Mouse (Mus musculus) hindbrain, embryonic 15.5 days (tissue): ENCODE measurements around the gene Hadh. TPM values are rescaled to one million over a fixed set of nuclear protein-coding genes. Genes with fewer than 3 reads are reported as not detected.

Source experiments
- ATAC-seq: fragments of 200-750 bp; cut with Nextera tagmentation; 2 replicates; pipeline ENCODE4 v1.8.0; 2017; ENCODE audit warnings: low read depth, moderate number of reproducible peaks, moderate TSS enrichment; ENCODE audit not compliant: low FRiP score
- H3K27ac ChIP-seq: fragments of 300-500 bp; sonication (generic); replicated peaks from 2 replicates; pipeline ENCODE4 v1.5.1; 2015; ENCODE audit warnings: mild to moderate bottlenecking, inconsistent platforms
- H3K27me3 ChIP-seq: fragments of 300-500 bp; sonication (generic); 2 replicates; pipeline ENCODE4 v1.6.1; 2015; ENCODE audit warnings: control low read depth, inconsistent platforms
- H3K36me3 ChIP-seq: fragments of 300-500 bp; sonication (generic); 2 replicates; pipeline ENCODE4 v1.6.1; 2015; ENCODE audit warnings: control low read depth, inconsistent platforms
- H3K4me1 ChIP-seq: fragments of 300-500 bp; sonication (generic); replicated peaks from 2 replicates; pipeline ENCODE4 v1.6.1; 2015; ENCODE audit warnings: control low read depth, inconsistent platforms
- H3K4me2 ChIP-seq: fragments of 300-500 bp; sonication (generic); 2 replicates; pipeline ENCODE4 v1.6.1; 2015; ENCODE audit warnings: moderate library complexity, mild to moderate bottlenecking, inconsistent platforms
- H3K4me3 ChIP-seq: fragments of 300-500 bp; sonication (generic); 2 replicates; pipeline ENCODE4 v1.5.1; 2015; ENCODE audit warnings: mild to moderate bottlenecking, inconsistent platforms
- H3K9ac ChIP-seq: fragments of 300-500 bp; sonication (generic); 2 replicates; pipeline ENCODE4 v1.6.1; 2015; ENCODE audit warnings: inconsistent platforms
- H3K9me3 ChIP-seq: fragments of 300-500 bp; sonication (generic); 2 replicates; pipeline ENCODE4 v1.6.1; 2016; ENCODE audit warnings: control low read depth, inconsistent platforms
- WGBS: fragments of 180-500 bp; shearing (Covaris S2); methylation state at CpG from one replicate; pipeline ENCODE4 v1.1.7; 2015; 5-methylcytosine and 5-hydroxymethylcytosine counted together
- polyA plus RNA-seq: library from polyadenylated mRNA; unstranded; fragments of >200 nt; fragmentation: Nextera tagmentation; extraction: Ambion mirVana; gene quantifications from 2 replicates; pipeline ENCODE4 v1.2.1, GENCODE M21; 2015

The Hadh gene
- polyA plus RNA-seq, 1 experiment from 2014 or later = 26.9 TPM

- Histone ChIP-seq H3K36me3 (no peaks in the 10 kb centered on the region), H3K27ac (no peak overlapping the region), H3K9me3 (no peaks in the 10 kb centered on the region), H3K4me3 (no peak overlapping the region), H3K27me3 (no peaks in the 10 kb centered on the region), H3K4me1 (peaks cover 13% of the 10 kb centered on the region), H3K9ac (no peak overlapping the region), H3K4me2 (no peak overlapping the region)
- no peak for ATAC-seq
- WGBS = 8% methylated on average over 6 of the region's 6 CpGs
These were observed 28.0 kb upstream of the Hadh start for GRCm38 (mm10) chr3:131299908-131300307.

GRCm38 (mm10) chr3:131299078-131299477 lies 27.2 kb upstream of the Hadh start:
- H3K4me2 ChIP-seq = no peak overlapping the region
- 84% methylated on average over 9 of the region's 9 CpGs for WGBS
- no peak overlapping the region for H3K27ac ChIP-seq
- H3K4me3 ChIP-seq = no peak overlapping the region
- H3K9ac ChIP-seq = no peak overlapping the region
- H3K4me1 ChIP-seq = peaks cover 13% of the 10 kb centered on the region
- no peaks in the 10 kb centered on the region for H3K36me3 ChIP-seq
- H3K9me3 ChIP-seq = no peaks in the 10 kb centered on the region
- no peaks in the 10 kb centered on the region for H3K27me3 ChIP-seq
- no peak for ATAC-seq

GRCm38 (mm10) chr3:131296893-131297292 lies 25.0 kb upstream of the Hadh start:
- Histone ChIP-seq H3K9me3 (no peaks in the 10 kb centered on the region), H3K4me3 (no peak overlapping the region), H3K27ac (no peak overlapping the region), H3K27me3 (no peaks in the 10 kb centered on the region), H3K4me1 (peaks cover 8% of the 10 kb centered on the region), H3K9ac (no peak overlapping the region), H3K36me3 (peaks cover under 1% of the 10 kb centered on the region; the same call in 1 of the 2 replicates), H3K4me2 (no peak overlapping the region)
- no peak for ATAC-seq
- 89% methylated on average over 7 of the region's 7 CpGs for WGBS

- no peak overlapping the region for H3K27ac ChIP-seq
- WGBS = 91% methylated on average over 12 of the region's 12 CpGs
- peaks cover 5% of the 10 kb centered on the region; the same call in 1 of the 2 replicates for H3K36me3 ChIP-seq
- no peaks in the 10 kb centered on the region for H3K9me3 ChIP-seq
- no peaks in the 10 kb centered on the region for H3K27me3 ChIP-seq
- ATAC-seq = no peak
- H3K4me1 ChIP-seq = no peaks in the 10 kb centered on the region
- no peak overlapping the region for H3K4me2 ChIP-seq
- no peak overlapping the region for H3K4me3 ChIP-seq
- H3K9ac ChIP-seq = no peak overlapping the region
These were observed 23.8 kb upstream of the Hadh start for GRCm38 (mm10) chr3:131295513-131296200.

- no peaks in the 10 kb centered on the region for H3K27me3 ChIP-seq
- 59% methylated on average over 3 of the region's 3 CpGs for WGBS
- H3K9ac ChIP-seq = no peak overlapping the region
These were observed 22.6 kb upstream of the Hadh start for GRCm38 (mm10) chr3:131294503-131294902.

GRCm38 (mm10) chr3:131292959-131293358 lies 21.1 kb upstream of the Hadh start:
- Histone ChIP-seq H3K4me2 (no peak overlapping the region), H3K36me3 (peaks cover 5% of the 10 kb centered on the region; the same call in 1 of the 2 replicates), H3K9ac (no peak overlapping the region), H3K4me1 (no peaks in the 10 kb centered on the region), H3K27ac (no peak overlapping the region), H3K27me3 (no peaks in the 10 kb centered on the region), H3K9me3 (no peaks in the 10 kb centered on the region), H3K4me3 (no peak overlapping the region)
- 77% methylated on average over 3 of the region's 3 CpGs for WGBS
- ATAC-seq = no peak

More at GRCm38 (mm10) chr3:131294503-131294902, 22.6 kb upstream of the Hadh start:
- Histone ChIP-seq H3K36me3 (peaks cover 5% of the 10 kb centered on the region; the same call in 1 of the 2 replicates), H3K4me3 (no peak overlapping the region), H3K27ac (no peak overlapping the region), H3K9me3 (no peaks in the 10 kb centered on the region), H3K4me2 (no peak overlapping the region), H3K4me1 (no peaks in the 10 kb centered on the region)
- no peak for ATAC-seq

- peaks cover 5% of the 10 kb centered on the region; the same call in 1 of the 2 replicates for H3K36me3 ChIP-seq
- H3K4me3 ChIP-seq = no peak overlapping the region
- H3K4me2 ChIP-seq = no peak overlapping the region
- H3K27ac ChIP-seq = no peak overlapping the region
- no peaks in the 10 kb centered on the region for H3K9me3 ChIP-seq
- no peak for ATAC-seq
- H3K9ac ChIP-seq = no peak overlapping the region
- WGBS = 98% methylated on average over 2 of the region's 2 CpGs
- H3K4me1 ChIP-seq = no peaks in the 10 kb centered on the region
- H3K27me3 ChIP-seq = no peaks in the 10 kb centered on the region
These were observed 20.4 kb upstream of the Hadh start for GRCm38 (mm10) chr3:131292349-131292748.

GRCm38 (mm10) chr3:131291890-131292289 lies 20.0 kb upstream of the Hadh start:
- 86% methylated on average over 4 of the region's 4 CpGs for WGBS
- Histone ChIP-seq H3K36me3 (peaks cover 5% of the 10 kb centered on the region; the same call in 1 of the 2 replicates), H3K9me3 (no peaks in the 10 kb centered on the region), H3K4me3 (no peak overlapping the region), H3K9ac (no peak overlapping the region), H3K27me3 (no peaks in the 10 kb centered on the region), H3K27ac (no peak overlapping the region), H3K4me1 (no peaks in the 10 kb centered on the region), H3K4me2 (no peak overlapping the region)
- ATAC-seq = no peak

GRCm38 (mm10) chr3:131274151-131274550 lies 2.2 kb upstream of the Hadh start:
- Histone ChIP-seq H3K9ac (no peak overlapping the region), H3K4me2 (no peak overlapping the region), H3K4me1 (peaks cover 8% of the 10 kb centered on the region), H3K27ac (no peak overlapping the region), H3K36me3 (no peaks in the 10 kb centered on the region), H3K27me3 (peaks cover 5% of the 10 kb centered on the region; the same call in 1 of the 2 replicates), H3K9me3 (no peaks in the 10 kb centered on the region), H3K4me3 (no peak overlapping the region)
- WGBS = 91% methylated on average over 4 of the region's 4 CpGs
- no peak for ATAC-seq

- no peaks in the 10 kb centered on the region for H3K36me3 ChIP-seq
- peak overlapping the region; percentile 60 for H3K4me3 ChIP-seq
- H3K9ac ChIP-seq = peak overlapping the region; percentile 53
- H3K27me3 ChIP-seq = peaks cover 5% of the 10 kb centered on the region; the same call in 1 of the 2 replicates
- ATAC-seq = no peak
- peaks cover 8% of the 10 kb centered on the region for H3K4me1 ChIP-seq
- H3K27ac ChIP-seq = no peak overlapping the region
- H3K4me2 ChIP-seq = peak overlapping the region; percentile 74
- WGBS = 67% methylated on average over 10 of the region's 10 CpGs
- no peaks in the 10 kb centered on the region for H3K9me3 ChIP-seq
These were observed 636 bp upstream of the Hadh start for GRCm38 (mm10) chr3:131272374-131273100.

- Histone ChIP-seq H3K9me3 (no peaks in the 10 kb centered on the region), H3K36me3 (no peaks in the 10 kb centered on the region), H3K9ac (no peak overlapping the region), H3K4me3 (peak overlapping the region; percentile 60), H3K4me2 (peak overlapping the region; percentile 74), H3K4me1 (peaks cover 8% of the 10 kb centered on the region), H3K27me3 (peaks cover 5% of the 10 kb centered on the region; the same call in 1 of the 2 replicates), H3K27ac (no peak overlapping the region)
- ATAC-seq = no peak
- WGBS = 12% methylated on average over 8 of the region's 8 CpGs
These were observed 744 bp downstream of the Hadh start for GRCm38 (mm10) chr3:131271157-131271556.

GRCm38 (mm10) chr3:131270381-131270780 lies 1.5 kb downstream of the Hadh start:
- Histone ChIP-seq H3K9ac (no peak overlapping the region), H3K4me2 (peak overlapping the region; percentile 74), H3K27ac (no peak overlapping the region), H3K4me3 (no peak overlapping the region), H3K4me1 (peaks cover 8% of the 10 kb centered on the region), H3K36me3 (no peaks in the 10 kb centered on the region), H3K27me3 (peaks cover 5% of the 10 kb centered on the region; the same call in 1 of the 2 replicates), H3K9me3 (no peaks in the 10 kb centered on the region)
- no peak for ATAC-seq
- WGBS = 49% methylated on average over 6 of the region's 6 CpGs
